Mouse (Mus musculus): ENCODE results near the gene 1700019A02Rik. TPM values are rescaled to one million over a fixed set of nuclear protein-coding genes. Genes with fewer than 3 reads are reported as not detected.

1700019A02Rik gene
- polyA plus RNA-seq, 1 experiment from 2014 or later = not detected

DNA sequence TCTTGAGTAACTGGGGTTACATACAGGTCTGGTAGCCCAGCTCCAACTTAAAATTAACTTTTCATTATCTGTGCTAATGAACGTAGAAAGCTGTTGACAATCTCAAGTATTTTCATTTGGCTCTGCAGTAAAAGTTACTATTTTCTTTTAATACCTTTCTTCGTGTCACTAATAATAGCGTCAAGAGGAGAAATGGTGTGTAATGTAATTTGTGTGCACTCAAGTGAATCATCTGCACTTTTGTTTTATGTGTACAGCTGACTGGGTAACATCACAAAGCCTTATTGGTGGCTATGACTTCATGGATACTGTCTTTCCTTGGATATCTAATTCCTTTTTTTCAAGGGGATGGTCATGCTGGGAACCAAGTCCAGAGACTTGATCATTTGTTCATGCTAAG, 1.1 kb downstream of the 1700019A02Rik start:
- 91% methylated on average over 3 of the region's 3 CpGs for WGBS
- no peaks in the 10 kb centered on the region for H3K36me3 ChIP-seq (ENCODE audit: control insufficient read depth, insufficient read depth, low read length)
- no peak overlapping the region for H3K27ac ChIP-seq (ENCODE audit: low read length)
- no peak overlapping the region for H3K9ac ChIP-seq (ENCODE audit: low read length)
- no peaks in the 10 kb centered on the region for H3K27me3 ChIP-seq (ENCODE audit: control insufficient read depth, insufficient read depth, low read depth, low read length)
- H3K4me2 ChIP-seq (ENCODE audit: low read depth, low read length) = no peak overlapping the region
- no peaks in the 10 kb centered on the region for H3K9me3 ChIP-seq (ENCODE audit: control insufficient read depth, low read length)
- H3K4me3 ChIP-seq (ENCODE audit: low read length) = no peak overlapping the region
- no peaks in the 10 kb centered on the region for H3K4me1 ChIP-seq (replicated peaks; ENCODE audit: control insufficient read depth, insufficient read depth, low read length)
- ATAC-seq (ENCODE audit: low read depth) = no peak

DNA sequence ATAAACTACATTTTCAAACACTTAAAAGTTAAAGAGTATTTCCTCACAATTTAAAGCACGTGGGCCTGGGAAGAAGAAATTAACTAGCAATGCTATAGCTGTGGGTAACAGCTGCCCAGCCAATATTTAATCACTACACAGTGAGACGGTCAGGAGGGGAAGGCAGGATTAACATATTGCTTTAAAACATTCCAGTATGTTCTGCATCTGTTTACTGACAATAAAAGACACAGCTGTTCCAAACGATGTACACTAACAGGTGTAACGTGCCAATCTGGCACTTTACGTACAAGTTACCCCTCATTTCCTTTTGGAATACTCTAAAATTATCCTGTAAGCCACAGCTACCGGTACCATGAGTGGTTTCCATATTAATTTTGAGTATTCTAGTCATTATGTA, 29.7 kb downstream of the 1700019A02Rik start:
- no peak overlapping the region for H3K27ac ChIP-seq (ENCODE audit: low read length)
- no peak overlapping the region for H3K4me2 ChIP-seq (ENCODE audit: low read depth, low read length)
- no peak overlapping the region for H3K9ac ChIP-seq (ENCODE audit: low read length)
- H3K36me3 ChIP-seq (ENCODE audit: control insufficient read depth, insufficient read depth, low read length) = no peaks in the 10 kb centered on the region
- WGBS = 70% methylated on average over 6 of the region's 6 CpGs
- H3K9me3 ChIP-seq (ENCODE audit: control insufficient read depth, low read length) = no peaks in the 10 kb centered on the region
- no peaks in the 10 kb centered on the region for H3K4me1 ChIP-seq (replicated peaks; ENCODE audit: control insufficient read depth, insufficient read depth, low read length)
- H3K27me3 ChIP-seq (ENCODE audit: control insufficient read depth, insufficient read depth, low read depth, low read length) = no peaks in the 10 kb centered on the region
- no peak overlapping the region for H3K4me3 ChIP-seq (ENCODE audit: low read length)
- no peak for ATAC-seq (ENCODE audit: low read depth)

GRCm38 (mm10) chr1:53123066-53123465, 64.4 kb downstream of the 1700019A02Rik start:
- Histone ChIP-seq H3K27me3 (ENCODE audit: control insufficient read depth, insufficient read depth, low read depth, low read length) (no peaks in the 10 kb centered on the region), H3K9ac (ENCODE audit: low read length) (no peak overlapping the region), H3K27ac (ENCODE audit: low read length) (no peak overlapping the region), H3K4me3 (ENCODE audit: low read length) (no peak overlapping the region), H3K9me3 (ENCODE audit: control insufficient read depth, low read length) (no peaks in the 10 kb centered on the region), H3K36me3 (ENCODE audit: control insufficient read depth, insufficient read depth, low read length) (no peaks in the 10 kb centered on the region), H3K4me1 (replicated peaks; ENCODE audit: control insufficient read depth, insufficient read depth, low read length) (no peaks in the 10 kb centered on the region), H3K4me2 (ENCODE audit: low read depth, low read length) (no peak overlapping the region)
- 19% methylated on average over 2 of the region's 2 CpGs for WGBS
- ATAC-seq (ENCODE audit: low read depth) = no peak

GRCm38 (mm10) chr1:53110561-53110960, 76.9 kb downstream of the 1700019A02Rik start:
- no peak overlapping the region for H3K4me2 ChIP-seq (ENCODE audit: low read depth, low read length)
- no peaks in the 10 kb centered on the region for H3K27me3 ChIP-seq (ENCODE audit: control insufficient read depth, insufficient read depth, low read depth, low read length)
- WGBS = 48% methylated on average over 1 of the region's 1 CpGs
- H3K9ac ChIP-seq (ENCODE audit: low read length) = no peak overlapping the region
- H3K4me3 ChIP-seq (ENCODE audit: low read length) = no peak overlapping the region
- no peaks in the 10 kb centered on the region for H3K36me3 ChIP-seq (ENCODE audit: control insufficient read depth, insufficient read depth, low read length)
- no peak overlapping the region for H3K27ac ChIP-seq (ENCODE audit: low read length)
- ATAC-seq (ENCODE audit: low read depth) = no peak
- H3K4me1 ChIP-seq (replicated peaks; ENCODE audit: control insufficient read depth, insufficient read depth, low read length) = no peaks in the 10 kb centered on the region
- no peaks in the 10 kb centered on the region for H3K9me3 ChIP-seq (ENCODE audit: control insufficient read depth, low read length)

Other genes with a start within 250 kb of the 1700019A02Rik start
- 2.5 and 2.7 TPM in 2 replicates for gene 1700019D03Rik, start 167.5 kb downstream of the 1700019A02Rik start, polyA plus RNA-seq (2015; fragmentation: Nextera tagmentation; extraction: Ambion mirVana)
- 0.18 and 0.23 TPM in 2 replicates for gene Mstn, start 126.0 kb downstream of the 1700019A02Rik start, polyA plus RNA-seq (2015; fragmentation: Nextera tagmentation; extraction: Ambion mirVana)
- gene Pms1, start 109.4 kb upstream of the 1700019A02Rik start, polyA plus RNA-seq (2015; fragmentation: Nextera tagmentation; extraction: Ambion mirVana) = 15.6 and 15.9 TPM in 2 replicates
- gene Ormdl1, start 109.5 kb upstream of the 1700019A02Rik start, polyA plus RNA-seq (2015; fragmentation: Nextera tagmentation; extraction: Ambion mirVana) = 37.8 and 38.4 TPM in 2 replicates
- not detected in 2 replicates for gene Gm28778, start 109.5 kb upstream of the 1700019A02Rik start, polyA plus RNA-seq (2015; fragmentation: Nextera tagmentation; extraction: Ambion mirVana)
- 21.4 and 22.4 TPM in 2 replicates for gene Osgepl1, start 126.0 kb upstream of the 1700019A02Rik start, polyA plus RNA-seq (2015; fragmentation: Nextera tagmentation; extraction: Ambion mirVana)
- 3.1 TPM in 1 of 2 replicates, not detected in the other for gene Asdurf, start 165.0 kb upstream of the 1700019A02Rik start, polyA plus RNA-seq (2015; fragmentation: Nextera tagmentation; extraction: Ambion mirVana)
- gene Gm28551, start 165.0 kb upstream of the 1700019A02Rik start, polyA plus RNA-seq (2015; fragmentation: Nextera tagmentation; extraction: Ambion mirVana) = 0.87 and 1.1 TPM in 2 replicates
- 59.8 and 60.2 TPM in 2 replicates for gene Asnsd1, start 165.1 kb upstream of the 1700019A02Rik start, polyA plus RNA-seq (2015; fragmentation: Nextera tagmentation; extraction: Ambion mirVana)